Mouse (Mus musculus) cerebellum, adult 8-10 months (tissue): ENCODE data around the gene Pim1.

Experiments
- DNase-seq: peaks from one replicate; pipeline ENCODE4 v3.0.0; 2022

The Pim1 gene

DNA sequence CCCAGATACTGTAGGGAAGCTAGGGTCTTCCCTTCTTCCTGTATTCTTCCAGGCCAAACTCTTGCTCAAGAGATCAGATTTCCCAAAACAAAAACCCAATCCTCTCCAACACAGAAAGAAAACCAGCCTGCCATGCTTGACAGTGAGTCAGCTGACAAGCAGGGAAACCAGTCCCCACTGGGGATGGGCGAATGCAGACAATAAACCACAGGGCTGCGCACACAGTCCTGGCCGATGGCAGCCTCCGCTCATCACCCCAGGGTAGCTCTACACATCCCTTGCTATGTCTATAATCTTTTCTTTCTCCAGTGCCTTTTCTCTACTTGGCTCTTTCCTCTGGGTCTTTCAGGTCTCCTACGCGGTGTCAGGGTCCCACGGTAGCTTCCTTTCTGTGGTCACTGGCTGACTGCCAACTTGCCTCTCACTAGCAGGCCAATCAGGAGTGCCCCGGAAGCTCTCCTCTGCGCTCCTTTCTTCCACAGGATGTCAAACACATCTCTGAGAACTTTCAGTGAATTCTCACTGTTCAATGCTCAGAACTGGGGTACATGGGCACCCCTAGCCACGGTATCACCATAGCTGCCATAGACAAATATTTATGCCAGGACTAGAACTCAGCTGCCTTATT, 41.3 kb downstream of the Pim1 start:
- DNase-seq: no peak

GRCm38 (mm10) chr17:29533866-29534265, 43.3 kb downstream of the Pim1 start:
- no peak for DNase-seq

DNA sequence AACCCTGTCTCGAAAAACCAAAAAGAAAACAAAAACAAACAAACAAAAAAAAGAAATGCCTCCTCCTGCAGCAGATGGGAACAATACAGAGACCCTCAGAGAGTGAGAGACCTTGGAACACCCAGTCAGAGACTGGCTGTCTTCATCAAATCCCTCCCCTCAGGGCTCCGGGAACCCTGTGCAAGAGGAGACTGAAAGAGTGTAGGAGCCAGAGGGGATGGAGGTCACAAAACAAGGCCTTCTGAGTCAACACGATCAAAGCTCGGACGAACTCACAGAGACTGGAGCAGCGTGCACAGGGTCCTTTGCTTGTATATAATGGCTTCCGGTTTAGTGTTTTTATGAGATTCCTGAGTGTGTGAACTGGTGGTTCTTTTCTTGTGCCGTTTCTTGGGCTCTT, 49.9 kb downstream of the Pim1 start:
- no peak for DNase-seq

DNA sequence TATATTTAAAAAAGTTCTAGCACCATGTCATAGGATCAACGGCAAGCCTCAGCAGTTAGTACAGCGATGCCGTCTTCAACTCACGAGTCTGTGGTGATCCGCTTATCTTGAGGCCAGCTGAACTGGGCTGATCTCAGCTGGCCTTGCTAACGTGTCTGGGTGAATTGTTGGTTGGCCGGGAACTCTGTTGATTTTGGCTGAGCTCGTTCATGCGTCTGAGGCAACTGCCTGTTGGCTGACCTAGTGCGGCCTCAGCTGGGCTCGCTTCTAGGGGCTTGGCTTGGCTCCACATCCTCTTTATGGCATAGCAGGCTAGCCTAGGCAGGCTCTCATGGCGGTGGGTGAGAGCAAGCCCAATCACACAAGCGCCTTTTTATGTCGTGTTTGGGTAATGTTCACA, 50.9 kb downstream of the Pim1 start:
- DNase-seq: peak; percentile 48

DNA sequence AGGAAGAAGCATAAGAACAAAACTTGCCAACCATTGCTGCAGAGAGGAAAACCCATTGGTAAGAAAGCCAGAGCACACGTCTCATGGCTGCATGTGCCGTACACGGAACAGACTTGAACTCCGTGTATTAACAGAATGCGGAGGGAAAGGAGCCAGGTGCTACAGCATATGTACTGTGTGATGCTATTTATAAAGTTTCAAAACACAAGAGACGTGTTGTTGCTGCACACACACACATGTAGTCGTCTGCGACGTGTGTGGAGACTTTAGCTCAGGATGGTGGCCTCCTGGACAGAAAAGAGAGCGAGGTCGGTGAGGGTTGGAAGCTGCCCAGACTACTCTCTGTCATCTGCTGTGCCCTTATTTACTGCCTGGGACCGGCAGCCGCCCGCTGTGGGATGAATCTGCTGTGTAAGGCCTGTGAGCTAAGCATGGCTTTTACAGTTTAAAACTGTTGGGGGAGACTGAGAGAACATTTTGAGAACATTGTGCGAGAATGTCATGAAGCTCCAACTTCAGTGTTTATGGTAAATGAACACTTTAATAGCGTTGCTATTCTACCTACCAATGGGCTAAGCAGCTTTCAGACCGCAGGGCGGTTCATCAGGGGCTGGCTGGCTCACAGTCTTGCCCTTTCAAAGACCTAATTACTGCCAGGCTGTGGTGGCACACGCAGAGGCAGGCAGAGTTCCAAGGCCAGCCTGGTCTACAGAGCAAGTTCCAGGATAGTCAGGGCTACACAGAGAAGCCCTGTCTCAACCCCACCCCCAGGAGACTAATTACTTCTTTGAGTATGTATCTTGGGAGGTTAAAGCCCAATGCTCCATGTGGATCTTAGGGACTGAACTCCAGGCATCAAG, 52.5 kb downstream of the Pim1 start:
- peak; percentile 46 for DNase-seq

- DNase-seq: no peak
Observed at GRCm38 (mm10) chr17:29544064-29544463, 53.5 kb downstream of the Pim1 start.

DNA sequence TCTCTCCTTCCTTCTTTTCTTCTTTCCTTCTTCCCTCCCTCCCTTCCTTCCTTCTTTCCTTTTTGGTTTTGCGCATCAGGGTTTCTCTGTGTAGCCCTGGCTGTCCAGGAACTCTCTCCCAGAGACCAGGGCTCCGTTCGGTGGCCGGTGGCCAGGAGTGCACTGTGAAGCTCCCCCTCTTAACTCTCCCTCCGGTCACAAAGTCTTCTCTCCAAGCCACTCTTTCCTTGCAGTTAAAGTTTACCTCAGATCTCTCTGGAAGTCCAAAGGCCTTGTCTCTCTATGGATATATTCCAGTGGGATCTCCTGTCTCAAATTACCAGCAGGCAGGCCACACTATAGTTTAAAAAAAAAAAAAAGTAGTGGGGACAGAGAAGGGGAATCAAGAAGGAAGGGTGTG, 54.7 kb downstream of the Pim1 start:
- DNase-seq: no peak
